Mouse (Mus musculus) lung, adult 18-20 months (tissue): Measurements from ENCODE around the gene Umps.

Source experiments
- DNase-seq, 2 experiments: peaks; one replicate each; pipeline ENCODE4 v3.0.0; 2022; ENCODE audit warnings: mixed read lengths in 2 of 2

Gene Umps

DNA sequence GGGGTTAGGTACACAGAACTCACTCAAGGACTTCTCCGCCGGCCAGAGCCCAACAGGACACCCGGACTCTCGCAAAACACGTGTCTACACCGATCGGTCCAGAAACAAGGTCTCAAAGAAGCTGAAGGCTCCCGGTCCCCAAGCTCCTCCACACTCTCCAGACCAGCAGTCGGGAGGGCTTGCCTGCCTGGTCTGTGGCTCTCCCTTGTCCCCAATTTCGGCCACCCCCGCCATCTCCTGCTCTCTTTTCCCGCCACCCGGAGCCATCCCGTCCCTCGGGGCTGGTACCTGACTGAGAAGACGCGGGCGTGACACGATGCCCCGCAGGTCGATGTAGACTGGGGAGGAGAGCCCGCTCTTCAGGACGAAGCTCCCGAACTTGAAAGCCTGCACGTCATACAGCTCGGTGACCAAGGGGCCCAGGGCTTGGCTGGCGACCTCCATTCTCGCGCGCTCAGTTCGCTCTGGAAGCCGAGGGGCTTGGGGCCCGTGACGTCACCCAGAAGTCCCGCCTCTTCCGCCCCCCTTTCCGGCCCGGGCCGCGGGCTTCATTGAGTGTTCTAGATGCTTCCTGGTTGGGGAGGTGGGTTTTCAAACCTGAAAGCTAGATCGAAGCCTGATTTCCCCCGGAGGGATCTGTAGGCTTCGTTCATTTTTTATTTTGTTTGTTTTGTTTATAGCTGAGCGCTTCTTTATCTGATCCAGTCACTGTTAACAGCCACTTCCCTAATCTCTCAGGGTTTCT, at the start of gene Umps:
TSS of gene Umps (minus strand) at position 501 of the 745 bp plus-strand sequence.
- DNase-seq, result peak; percentile 80 to 85

DNA sequence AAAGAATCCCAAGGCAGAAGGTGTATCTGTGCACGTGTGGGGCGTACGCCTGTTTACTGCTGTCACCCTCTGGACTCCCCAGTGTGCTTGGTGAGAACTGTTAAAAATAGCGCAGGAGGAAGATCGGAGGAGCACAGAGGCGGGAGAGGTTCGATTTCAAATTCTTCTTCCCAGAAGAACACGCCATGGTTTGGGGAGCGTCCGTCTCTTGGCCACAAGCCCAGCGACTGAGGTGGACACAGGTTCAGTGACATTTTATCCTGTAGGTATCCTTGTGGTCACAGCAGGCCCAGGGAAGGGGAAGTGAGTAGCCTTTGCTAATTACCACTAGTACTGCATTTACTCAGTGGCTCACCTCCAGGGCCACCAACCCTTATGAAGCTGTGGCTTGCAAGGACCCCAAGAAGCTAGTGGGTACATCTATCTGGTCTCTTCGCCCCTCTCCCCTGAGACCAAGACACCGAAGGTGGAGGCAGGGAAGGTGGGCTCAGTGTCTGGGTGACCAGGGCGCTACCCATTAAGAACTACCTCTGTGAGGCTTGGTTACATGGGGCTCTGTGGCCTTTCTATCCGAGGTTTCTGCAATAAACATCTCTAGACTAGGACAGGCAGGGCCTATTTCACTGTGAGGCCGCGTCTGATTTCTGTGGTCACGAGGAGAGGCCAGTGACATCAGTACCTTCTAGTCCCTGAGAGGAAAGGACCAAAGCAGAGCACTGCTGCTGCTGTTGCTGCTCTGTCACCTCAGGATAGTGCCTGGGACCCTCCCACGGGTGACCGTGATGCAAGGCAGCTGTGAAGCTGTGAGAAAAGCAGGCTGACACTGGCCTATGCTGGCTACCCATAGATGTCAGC, 45.4 kb upstream of the Umps start:
- no peak for DNase-seq

DNA sequence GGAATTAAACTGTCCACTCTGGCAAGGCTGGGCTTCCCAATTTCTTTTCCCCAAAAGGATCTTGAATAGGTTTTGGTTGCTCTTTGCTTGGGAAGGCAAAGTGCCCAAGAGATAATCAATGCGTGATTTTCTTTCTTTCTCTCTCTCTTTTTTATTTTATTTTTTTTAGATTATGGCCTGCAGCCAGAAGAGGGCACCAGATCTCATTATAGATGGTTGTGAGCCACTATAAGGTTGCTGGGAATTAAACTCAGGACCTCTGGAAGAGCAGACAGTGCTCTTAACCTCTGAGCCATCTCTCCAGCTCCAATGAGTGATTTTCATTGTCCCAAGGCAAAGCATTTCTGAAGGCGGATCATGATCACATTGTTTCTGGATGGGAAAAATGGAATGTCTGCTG, 42.7 kb upstream of the Umps start:
- DNase-seq, result no peak

DNA sequence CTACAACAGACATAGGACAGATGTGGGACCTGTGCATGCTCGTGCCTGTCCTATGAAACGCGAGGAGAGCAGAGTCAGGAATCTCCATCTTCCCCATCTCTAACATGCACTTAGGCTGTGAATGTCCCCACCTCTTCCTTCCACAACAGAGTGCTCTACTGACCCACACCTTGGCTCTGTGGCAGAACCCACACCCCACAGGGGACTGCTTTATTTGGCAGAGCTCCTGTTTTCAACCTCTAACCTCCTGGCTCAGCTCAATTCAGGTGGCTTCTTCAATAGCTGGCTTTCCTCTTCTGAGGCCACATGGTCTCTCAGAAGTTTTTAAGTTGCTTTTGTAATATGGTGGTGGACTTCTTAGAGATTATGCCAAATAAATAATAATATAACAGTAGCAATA, 39.1 kb upstream of the Umps start:
- DNase-seq, result no peak

DNA sequence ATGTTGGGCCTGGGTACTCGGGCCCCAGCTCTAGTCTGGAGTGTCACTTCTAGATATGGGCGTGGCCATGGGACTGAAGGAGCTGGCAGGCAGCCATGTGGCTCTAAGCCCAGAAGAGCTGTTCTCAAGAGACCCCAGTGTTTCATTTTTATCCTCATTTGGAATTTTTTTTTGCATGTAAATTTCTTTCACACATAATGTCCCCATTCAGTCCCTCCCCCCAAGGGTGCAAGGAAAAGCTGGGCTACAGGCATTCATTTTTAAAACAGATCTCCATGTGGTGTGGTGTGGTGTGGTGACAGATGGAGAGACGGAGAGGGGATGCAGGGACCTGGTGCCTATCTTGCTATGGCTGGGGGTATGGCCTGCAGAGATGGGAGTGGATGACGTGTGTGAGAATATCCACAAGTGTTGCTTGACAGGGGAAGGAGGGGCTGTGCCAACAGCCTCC, 37.3 kb upstream of the Umps start:
- DNase-seq, result peak; percentile 38 to 47

DNA sequence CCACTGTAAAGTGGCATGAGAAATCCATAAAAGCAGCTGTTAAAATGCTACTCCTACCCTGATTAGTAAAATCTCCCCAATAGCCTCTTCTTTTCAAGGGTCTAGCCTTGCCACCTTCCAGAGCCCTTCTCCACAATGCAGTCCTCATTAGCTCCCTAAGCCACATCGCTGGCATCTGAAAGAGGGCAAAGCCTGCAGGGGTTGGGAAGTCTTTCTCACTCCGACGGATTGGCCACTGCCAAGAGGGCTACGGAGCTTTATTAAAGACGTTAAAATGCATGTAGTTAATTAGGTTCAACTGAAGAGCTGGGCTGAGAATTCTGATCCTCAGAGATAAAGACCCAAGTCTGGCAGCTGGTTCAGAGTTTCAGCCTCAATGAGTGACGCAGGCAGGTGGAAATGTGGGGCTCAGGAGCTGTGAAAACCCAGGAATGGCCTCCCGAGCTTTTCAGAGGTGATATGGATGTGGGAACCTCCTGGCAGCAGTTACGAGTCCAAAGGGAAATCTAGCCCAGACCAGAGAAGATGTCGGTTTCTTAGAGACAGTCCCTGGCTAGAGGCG, 36.8 kb upstream of the Umps start:
- DNase-seq, result no peak

DNA sequence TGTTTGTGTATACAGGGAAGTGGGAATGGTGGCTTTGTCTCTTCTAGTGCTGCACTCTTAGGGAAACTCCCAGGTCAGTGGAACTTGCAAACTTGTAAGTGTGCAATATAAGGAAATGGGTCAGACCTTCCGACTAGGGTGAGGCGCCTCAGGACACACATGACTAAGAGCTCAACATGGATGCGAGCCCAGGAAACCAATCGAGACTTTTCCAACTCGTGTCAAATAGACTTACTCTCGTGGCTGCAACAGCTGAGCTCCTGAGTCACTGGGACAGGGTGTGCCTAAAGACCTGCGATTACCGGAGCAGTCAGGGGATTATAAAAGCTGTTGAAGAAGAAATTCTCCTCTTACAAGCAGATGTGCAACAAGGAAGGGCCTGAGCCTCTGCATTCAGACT, 33.9 kb upstream of the Umps start:
- peak; percentile 47 to 69 for DNase-seq

DNA sequence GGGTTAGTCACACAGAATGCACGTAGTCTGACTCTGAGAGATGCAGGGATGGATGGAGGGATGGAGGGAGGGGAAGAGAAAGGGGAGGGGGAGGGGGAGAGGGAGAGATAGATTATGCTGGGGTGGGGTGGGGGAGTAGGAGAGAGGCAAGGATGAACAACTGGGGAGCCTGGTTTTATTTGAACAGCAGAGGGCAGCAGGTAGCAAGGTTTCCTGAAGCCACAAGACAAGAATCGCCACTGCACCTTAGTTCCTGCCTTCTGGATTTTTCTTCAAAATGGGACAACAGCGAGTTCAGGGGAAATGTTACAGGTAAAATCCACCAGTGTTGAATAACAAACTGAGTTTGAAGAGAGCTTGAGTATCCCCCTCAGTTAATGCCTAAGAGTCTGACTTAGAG, 32.5 kb upstream of the Umps start:
- DNase-seq, result peak; percentile 32 to 58

DNA sequence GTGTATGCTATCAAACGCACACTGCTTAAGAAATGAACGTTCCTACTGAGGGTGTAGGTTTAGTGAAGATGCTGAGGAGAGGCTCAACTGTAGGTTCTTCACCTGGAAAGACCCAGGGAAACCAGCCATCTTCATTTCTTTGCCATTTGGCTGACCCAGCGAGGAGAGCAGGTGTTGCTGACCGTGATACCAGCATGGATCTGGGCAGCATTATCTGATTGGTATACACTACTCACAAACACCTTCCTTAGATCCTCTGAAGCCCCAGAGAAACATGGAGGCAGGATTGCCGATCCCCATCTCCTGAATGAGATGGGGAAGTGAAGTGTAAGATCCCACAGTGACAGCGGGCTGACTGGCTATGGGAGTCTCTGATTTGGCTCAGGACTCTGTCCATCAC, 31.2 kb upstream of the Umps start:
- no peak for DNase-seq

DNA sequence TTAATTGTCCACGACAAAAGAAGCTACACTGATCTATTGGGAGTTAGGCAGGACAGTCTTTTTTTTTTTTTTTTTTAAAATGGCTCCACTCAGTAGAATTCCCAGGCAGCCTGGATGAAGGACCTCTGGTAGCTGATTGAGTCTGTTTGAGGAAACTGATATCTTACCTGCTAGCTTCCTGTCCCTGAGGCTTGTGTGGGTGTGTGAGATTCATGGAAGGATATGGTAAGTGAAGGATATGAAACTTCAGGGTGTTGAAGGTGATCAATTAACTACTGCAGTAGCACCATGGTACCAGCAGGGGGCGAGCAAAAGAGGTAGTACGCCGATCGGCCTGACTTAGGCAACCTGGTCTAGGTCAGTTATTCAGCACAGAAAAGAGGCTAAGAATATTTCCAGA, 29.2 kb upstream of the Umps start:
- DNase-seq, result peak; percentile 37 to 51

DNA sequence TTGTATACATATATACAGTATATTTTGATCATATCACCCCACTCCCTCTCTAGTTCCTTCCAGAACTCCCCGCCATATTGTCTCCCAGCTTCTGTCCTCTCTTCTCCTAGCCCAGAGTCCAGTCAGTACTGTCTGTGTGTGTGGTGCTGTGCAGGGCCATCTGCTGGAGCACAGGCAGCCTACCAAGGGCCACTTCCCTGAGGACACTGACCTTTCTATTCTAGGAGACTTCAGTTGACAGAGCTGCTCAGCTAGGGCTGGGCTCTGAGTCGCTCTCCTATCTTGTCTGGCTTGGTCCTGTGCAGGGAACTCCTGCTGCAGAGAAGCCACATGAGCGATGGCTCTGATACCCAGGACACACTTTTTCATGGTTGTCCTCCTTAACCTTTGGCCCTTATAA, 28.7 kb upstream of the Umps start:
- no peak for DNase-seq

DNA sequence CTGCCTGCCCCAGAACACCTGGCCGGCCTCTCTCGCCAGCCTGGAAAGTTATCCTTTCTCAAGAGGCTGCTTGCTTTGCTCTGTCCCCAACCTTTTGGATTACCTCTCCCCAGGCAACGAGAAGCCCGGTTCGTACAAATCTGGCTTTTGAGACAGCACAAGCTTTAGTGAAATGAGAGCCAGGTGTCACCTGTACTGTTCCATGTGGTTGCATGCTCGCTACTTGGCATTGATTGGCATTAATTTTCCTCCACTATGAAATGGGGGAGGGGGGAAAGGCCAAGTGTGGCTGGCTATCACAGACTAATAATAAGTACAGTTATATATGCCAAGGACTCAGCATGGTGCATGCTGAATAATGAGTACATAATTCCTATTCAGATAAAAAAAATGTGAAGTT, 27.5 kb upstream of the Umps start:
- DNase-seq, result no peak

DNA sequence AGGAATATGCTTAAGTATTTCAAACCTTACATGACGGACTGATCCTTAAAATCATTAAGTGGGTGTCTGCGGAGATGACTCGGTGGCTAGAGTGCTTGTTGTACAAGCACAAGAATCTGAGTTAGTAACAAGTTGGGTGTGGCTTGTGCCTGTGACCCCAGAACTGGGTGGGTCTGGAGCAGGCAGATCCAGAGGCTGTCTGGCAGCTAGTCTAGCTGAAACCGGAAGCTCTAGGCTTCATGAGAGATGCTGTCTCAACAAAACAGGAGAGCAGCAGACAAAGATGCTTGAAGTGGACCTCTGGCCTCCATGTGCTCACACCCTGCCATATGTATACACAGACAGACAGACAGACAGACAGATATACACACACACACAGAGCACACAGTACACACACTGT, 23.9 kb upstream of the Umps start:
- no peak for DNase-seq

DNA sequence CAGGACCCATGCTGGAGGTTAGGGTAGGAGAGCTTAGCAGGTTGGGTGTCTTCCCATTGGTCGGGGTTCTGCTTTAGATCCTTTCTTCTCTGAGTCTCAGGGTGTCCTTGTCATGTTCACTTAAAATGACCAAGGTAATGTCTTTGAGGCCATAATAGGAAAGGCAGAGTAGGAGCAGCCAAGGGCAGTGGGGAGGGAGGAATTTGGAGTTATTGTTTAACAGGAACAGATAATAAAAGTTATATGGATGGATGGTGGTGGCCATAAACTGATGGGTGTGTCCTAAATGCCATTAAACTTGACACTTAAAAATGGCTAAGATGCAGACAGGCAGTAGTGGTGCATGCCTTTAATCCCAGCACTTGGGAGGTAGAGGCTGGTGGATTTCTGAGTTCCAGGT, 22.3 kb upstream of the Umps start:
- DNase-seq, result no peak

DNA sequence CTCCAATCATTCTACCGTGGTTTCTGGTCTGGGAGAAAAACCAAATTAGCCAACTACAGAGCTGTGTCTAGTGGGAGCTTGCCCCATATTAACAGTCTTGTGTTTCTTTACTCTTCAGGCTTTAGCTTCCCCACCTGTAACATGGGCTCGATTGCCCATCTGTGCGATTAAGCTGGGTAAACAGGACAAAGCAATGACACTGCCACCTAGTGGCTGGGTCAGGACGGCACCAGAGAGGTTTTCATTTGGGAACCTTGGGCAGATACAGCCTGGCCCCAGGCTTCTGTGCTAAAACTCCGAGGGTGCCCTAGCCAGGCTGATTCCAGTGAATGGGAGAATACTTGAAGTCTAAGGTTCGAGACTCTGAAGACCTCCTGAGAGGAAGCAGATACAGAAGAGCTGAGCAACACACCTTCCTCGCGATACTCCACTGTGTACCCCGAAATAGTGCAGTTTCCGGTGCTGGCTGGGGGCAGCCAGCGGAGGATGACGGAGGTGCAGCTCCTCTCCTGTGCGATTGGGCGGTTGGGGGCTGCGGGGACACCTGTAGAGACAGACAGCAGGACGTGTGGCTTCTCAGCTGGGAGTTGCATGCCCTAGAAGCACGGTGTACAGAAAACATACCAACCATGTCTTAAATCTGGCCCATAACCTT, 21.6 kb upstream of the Umps start:
- peak; percentile 47 to 63 for DNase-seq

DNA sequence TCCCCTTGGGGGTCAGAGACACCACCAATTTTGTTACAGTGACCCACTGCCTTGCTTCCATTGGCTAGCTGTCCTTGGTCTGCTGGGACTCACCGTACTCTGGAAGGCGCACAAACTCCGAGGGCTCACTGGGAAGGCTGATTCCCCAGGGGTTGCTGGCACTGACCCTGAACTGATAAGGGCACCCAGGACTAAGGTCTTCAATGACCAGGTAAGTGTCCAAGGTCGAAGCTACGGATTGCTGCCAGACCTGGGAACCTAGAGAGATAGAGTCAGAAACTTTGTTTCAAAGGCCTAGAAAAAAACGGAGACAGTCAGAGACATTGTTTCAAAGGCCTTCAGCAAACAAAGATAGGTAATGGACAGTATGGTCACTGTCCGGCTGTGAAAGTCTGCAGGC, 20.2 kb upstream of the Umps start:
- DNase-seq, result no peak

DNA sequence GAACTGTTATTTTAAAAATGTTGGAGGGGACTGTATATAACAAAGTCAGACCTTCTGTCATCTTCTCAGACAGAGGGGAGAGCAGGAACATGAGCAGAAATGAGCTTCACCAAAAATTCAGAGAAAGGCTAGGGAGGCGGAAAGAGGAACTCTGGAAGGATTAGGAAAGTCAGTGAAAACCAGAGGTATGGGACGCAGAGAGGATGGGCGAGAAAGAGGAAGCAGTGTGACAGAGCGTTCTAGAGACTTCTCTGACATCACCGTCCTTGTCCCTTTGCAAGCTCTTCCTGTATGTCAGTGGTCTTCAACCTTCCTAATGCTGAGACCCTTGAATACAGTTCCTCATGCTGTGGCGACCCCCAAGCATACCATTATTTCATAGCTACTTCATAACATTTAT, 18.5 kb upstream of the Umps start:
- no peak for DNase-seq

DNA sequence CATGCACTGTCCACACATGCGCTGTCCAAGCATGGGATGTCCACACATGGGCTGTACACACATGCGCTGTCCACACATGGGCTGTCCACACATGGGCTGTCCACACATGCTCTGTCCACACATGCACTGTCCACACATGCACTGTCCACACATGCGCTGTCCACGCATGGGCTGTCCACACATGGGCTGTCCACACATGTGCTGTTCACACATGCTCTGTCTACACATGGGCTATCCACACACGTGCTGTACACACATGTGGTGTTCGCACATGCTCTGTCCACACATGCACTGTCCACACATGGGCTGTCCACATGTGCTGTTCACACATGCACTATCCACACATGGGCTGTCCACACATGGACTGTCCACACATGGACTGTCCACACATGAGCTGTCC, 16.9 kb upstream of the Umps start:
- DNase-seq, result no peak

DNA sequence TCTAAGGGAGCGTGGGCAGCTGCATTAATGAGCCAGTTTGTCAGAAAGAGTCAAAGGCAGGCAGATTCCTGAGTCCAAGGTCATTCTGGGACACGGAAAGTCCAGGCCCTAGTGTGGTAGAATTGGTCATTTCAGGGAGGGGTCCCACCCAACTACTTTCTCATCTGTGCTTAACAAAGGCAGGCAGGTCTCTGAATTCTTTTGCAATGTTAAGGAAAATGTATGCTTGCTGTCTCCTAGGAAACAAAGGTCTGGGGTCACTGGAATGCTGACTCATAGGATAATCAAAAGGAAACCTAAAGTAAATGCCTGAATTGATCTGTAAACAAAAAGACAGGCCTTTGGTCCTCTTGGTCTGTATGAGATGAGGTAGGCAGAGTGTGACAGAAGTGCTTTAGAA, 13.0 kb upstream of the Umps start:
- peak in 1 of 2 experiments; percentile 17 for DNase-seq

DNA sequence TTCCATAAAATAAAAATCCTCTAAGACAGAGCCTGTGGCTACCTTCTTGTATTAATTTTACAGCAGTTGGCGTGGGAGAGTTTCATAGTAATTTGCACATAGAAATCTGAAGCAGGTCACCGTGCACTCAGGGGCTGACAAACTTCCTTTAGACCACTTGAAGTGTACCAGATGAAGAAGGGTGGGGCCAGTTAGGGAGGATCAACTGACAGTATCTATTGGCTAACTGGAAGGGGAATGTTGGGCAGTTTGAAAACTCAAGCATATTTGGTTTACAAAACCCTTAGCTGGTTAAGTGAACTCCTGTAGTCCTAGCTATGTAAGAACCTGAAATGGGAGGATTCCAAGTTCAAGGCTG, 424 bp upstream of the Umps start:
- peak in 1 of 2 experiments; percentile 29 for DNase-seq

DNA sequence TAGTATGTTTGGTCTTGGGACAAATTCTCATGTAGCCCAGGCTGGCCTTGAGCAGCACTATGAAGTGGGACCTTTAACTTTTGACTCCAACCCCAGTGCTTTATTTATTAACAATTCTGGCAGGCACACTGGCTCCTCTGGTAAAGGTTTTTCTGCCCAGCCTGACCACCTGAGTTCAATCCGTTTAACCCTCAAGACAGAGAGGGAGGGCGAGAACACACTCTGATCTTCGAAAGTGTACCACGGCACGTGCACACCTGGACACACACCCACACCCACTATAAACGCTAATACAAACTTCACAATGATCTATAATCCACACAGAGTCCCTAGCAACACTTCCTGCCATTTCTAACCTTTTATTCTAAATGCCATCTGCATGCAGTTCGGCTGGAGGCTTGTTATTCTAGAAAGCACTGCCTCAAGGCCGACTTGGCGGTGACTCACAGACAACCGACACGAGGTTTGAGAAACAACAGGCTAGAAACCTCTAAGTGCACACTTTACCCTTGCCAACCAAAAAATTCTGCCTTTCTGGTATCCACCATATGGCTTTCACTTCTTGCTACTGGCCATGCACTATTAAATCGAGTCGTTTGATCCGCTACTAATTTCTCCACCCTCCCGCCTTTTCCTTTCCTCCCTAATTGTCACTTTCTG, 830 bp downstream of the Umps start:
- DNase-seq, result no peak

DNA sequence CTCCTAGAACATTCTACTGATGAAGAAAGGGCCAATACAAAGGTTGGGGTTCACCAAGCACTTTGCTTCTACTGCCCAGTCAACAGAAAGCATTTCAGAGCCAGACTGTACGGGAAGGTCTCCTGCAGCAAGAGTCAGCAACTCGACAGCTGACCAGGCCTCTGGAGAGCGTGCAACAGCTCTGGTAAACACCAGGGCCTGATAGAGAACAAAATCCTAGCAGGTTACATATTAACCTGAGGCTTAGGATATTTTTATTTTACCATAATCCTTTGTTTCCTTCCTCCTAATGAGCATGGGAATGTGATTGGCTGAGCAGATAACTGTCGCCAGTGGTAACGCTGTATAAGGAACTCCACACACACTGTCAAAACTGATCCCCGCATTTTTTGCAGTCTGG, 3.3 kb downstream of the Umps start:
- no peak for DNase-seq

DNA sequence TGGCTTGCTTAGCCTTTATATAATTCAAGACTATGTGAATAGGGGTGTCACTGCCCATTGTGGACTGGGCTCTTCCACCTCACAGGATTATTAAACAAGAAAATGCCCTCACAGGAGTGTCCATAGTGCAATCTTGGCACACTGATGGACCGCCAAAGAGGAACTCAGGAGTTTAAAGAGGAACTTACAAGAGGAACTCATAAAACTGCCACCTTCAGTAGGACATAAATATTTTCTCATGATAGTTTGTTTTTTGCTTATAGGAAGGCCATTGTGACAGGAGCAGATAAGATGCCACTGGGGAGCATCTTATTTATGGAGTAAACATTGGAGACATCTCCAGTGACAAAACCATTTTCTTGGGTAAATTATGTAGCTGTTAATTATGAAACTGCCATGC, 12.0 kb downstream of the Umps start:
- DNase-seq, result no peak
